Mouse (Mus musculus): ENCODE results near the gene Aldh8a1. TPM values are rescaled to one million over a fixed set of nuclear protein-coding genes. Genes with fewer than 3 reads are reported as not detected.
"Not testable (repeated sequence)": the region's sequence is repeated elsewhere in the genome, so short reads cannot be mapped to it uniquely, and the experiment has no call there.

The Aldh8a1 gene
- total RNA-seq, 2 experiments from 2014 or later, result 0.15 to 0.26 TPM

GRCm38 (mm10) chr10:21366471-21366870 lies 10.6 kb upstream of the Aldh8a1 start:
- DNase-seq (ENCODE audit: low spot score in 2 of 2), result no peak

GRCm38 (mm10) chr10:21367481-21367880 lies 9.6 kb upstream of the Aldh8a1 start:
- DNase-seq (ENCODE audit: low spot score in 2 of 2), result no peak

- no peak for DNase-seq (ENCODE audit: low spot score in 2 of 2)
Measured at GRCm38 (mm10) chr10:21369586-21369985, 7.5 kb upstream of the Aldh8a1 start.

GRCm38 (mm10) chr10:21372271-21372670 lies 4.8 kb upstream of the Aldh8a1 start:
- DNase-seq (ENCODE audit: low spot score in 2 of 2), result no peak

- DNase-seq (ENCODE audit: low spot score in 2 of 2), result no peak
Measured at GRCm38 (mm10) chr10:21378196-21378944, 1.3 kb downstream of the Aldh8a1 start.

GRCm38 (mm10) chr10:21382914-21383313 lies 5.8 kb downstream of the Aldh8a1 start:
- DNase-seq (ENCODE audit: low spot score in 2 of 2), result no peak

- no peak for DNase-seq (ENCODE audit: low spot score in 2 of 2)
Measured at GRCm38 (mm10) chr10:21385111-21385663, 8.1 kb downstream of the Aldh8a1 start.

GRCm38 (mm10) chr10:21389075-21389474 lies 12.0 kb downstream of the Aldh8a1 start:
- DNase-seq (ENCODE audit: low spot score in 2 of 2), result no peak

- no peak for DNase-seq (ENCODE audit: low spot score in 2 of 2)
Measured at GRCm38 (mm10) chr10:21390440-21390839, 13.3 kb downstream of the Aldh8a1 start.

- DNase-seq (ENCODE audit: low spot score in 2 of 2), result no peak
Measured at GRCm38 (mm10) chr10:21391286-21391685, 14.2 kb downstream of the Aldh8a1 start.

- no peak for DNase-seq (ENCODE audit: low spot score in 2 of 2)
Measured at GRCm38 (mm10) chr10:21393390-21393789, 16.3 kb downstream of the Aldh8a1 start.

GRCm38 (mm10) chr10:21395426-21396139 lies 18.5 kb downstream of the Aldh8a1 start:
- no peak for DNase-seq (ENCODE audit: low spot score in 2 of 2)

GRCm38 (mm10) chr10:21398873-21399425 lies 21.9 kb downstream of the Aldh8a1 start:
- DNase-seq (ENCODE audit: low spot score in 2 of 2), result not testable (repeated sequence)

GRCm38 (mm10) chr10:21399622-21400021 lies 22.5 kb downstream of the Aldh8a1 start:
- DNase-seq (ENCODE audit: low spot score in 2 of 2), result no peak

GRCm38 (mm10) chr10:21400031-21400430 lies 22.9 kb downstream of the Aldh8a1 start:
- no peak for DNase-seq (ENCODE audit: low spot score in 2 of 2)

- DNase-seq (ENCODE audit: low spot score in 2 of 2), result no peak
Measured at GRCm38 (mm10) chr10:21400453-21400852, 23.4 kb downstream of the Aldh8a1 start.

- DNase-seq (ENCODE audit: low spot score in 2 of 2), result peak in 1 of 2 experiments; percentile 65
Measured at GRCm38 (mm10) chr10:21401259-21401658, 24.2 kb downstream of the Aldh8a1 start.

- DNase-seq (ENCODE audit: low spot score in 2 of 2), result no peak
Measured at GRCm38 (mm10) chr10:21404822-21405221, 27.7 kb downstream of the Aldh8a1 start.

GRCm38 (mm10) chr10:21405707-21406534 lies 28.8 kb downstream of the Aldh8a1 start:
- DNase-seq (ENCODE audit: low spot score in 2 of 2), result no peak

GRCm38 (mm10) chr10:21410711-21411110 lies 33.6 kb downstream of the Aldh8a1 start:
- DNase-seq (ENCODE audit: low spot score in 2 of 2), result no peak

GRCm38 (mm10) chr10:21411621-21412205 lies 34.6 kb downstream of the Aldh8a1 start:
- DNase-seq (ENCODE audit: low spot score in 2 of 2), result no peak
